Mouse (Mus musculus) layer of hippocampus, postnatal 36 days (tissue): ENCODE data around the gene Tas2r124. TPM values are rescaled to one million over a fixed set of nuclear protein-coding genes. Genes with fewer than 3 reads are reported as not detected.

Experiments used
- DNase-seq, 2 experiments: peaks; one replicate each; pipeline ENCODE4 v3.0.0; 2022
- total RNA-seq, 2 experiments: library from RNA; stranded (reverse); gene quantifications; 2 replicates each; pipeline ENCODE4 v1.2.3; 2021

Tas2r124 gene
- not detected for total RNA-seq

DNA sequence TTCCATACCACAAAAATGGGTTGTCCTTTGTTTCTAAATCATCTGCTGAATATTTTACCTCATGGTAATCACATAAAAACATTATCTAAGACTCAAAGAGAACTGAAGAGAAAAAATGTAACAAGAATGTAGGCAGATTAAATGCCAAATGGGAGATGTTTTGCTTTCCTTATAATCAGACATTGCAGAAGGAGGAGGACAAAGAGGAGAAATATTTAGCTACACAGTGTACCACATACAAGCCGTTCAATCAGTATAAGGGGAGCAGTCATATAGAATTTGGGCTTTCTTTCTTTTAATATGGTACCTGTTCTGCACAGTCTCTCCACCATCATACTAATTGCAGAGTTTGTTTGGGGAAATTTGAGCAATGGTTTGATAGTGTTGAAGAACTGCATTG lies at the start of gene Tas2r124:
TSS of gene Tas2r124 (plus strand) at position 301 of the 400 bp plus-strand sequence.
- no peak for DNase-seq

DNA sequence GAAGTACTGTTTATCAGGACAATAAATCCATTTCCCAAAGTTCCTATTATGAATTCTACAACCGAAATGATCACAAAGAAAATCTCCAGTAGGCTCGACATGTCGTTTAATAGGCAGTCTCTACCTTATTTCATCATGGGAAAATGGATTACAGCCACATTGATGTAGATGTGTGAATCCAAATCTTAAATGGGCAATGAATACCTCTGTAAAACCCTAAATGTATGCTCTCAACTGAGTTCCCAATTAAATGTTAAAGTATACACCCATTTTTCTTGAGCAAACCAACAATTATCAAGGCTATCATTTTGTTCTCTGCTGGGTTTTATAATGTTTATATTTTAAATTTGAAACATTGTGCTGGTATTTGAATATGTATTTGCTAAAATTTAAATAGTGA lies 42.7 kb upstream of the Tas2r124 start, which contains the start of gene Tas2r122:
TSS of gene Tas2r122 (minus strand) at position 101 of the 400 bp plus-strand sequence.
- no peak for DNase-seq

DNA sequence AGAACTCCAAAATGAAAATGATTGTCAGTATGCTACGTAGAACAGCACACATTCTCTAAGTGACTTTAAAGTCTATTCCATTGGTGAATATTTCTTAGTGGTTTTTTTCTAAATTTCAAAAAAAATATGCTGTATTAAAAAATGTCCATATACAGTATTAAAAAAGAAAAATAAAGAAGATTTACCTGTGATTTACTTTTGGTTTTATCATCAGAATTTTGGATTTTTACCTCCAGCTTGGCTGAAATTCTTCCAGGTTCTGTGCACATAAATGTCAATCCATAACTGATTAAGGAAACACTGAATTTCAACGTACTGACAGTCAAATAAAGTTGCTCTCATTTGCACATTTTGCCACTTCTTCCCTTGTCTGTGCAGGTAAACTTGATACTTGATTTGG lies 16.6 kb upstream of the Tas2r124 start, which contains the start of gene Tas2r115:
TSS of gene Tas2r115 (minus strand) at position 101 of the 400 bp plus-strand sequence.
- no peak for DNase-seq

DNA sequence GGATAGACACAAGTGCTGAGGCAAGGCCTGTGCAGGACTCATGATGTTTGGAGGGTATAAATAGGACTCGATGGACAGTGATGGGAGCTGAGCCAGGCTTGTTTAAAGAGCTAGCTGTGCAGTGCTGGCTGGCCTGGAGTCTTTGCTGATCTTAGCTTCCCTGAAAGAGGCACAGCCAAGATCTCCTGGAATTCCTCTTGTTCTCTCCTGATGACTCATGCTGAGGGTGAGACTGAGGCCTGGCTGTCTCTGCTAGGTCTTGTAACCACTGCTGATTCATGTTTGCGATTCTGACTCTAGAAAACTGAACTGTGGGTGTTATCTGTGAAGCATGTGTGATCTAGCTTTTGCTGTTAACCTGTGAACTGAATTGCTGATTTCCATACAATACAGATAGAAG lies 4.3 kb upstream of the Tas2r124 start:
- DNase-seq: no peak

DNA sequence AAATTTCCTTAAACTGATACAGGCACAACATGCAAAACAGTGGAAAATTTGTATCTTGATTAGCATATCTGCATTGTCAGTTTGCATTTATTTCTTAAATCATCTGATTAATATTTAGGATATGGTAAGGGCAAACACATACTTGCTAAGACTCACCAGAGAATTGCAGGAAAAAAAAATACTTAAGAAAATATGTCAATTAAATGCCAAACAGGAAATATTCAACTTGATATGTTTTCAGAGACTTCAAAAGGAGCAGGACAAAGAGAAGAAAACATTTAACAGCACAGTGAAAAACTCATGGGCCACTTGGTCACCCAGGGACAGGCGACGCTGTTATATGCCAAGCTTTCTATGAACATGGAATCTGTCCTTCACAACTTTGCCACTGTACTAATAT lies 7.3 kb downstream of the Tas2r124 start, which contains the start of gene Tas2r102:
TSS of gene Tas2r102 (plus strand) at position 301 of the 400 bp plus-strand sequence.
- no peak for DNase-seq

DNA sequence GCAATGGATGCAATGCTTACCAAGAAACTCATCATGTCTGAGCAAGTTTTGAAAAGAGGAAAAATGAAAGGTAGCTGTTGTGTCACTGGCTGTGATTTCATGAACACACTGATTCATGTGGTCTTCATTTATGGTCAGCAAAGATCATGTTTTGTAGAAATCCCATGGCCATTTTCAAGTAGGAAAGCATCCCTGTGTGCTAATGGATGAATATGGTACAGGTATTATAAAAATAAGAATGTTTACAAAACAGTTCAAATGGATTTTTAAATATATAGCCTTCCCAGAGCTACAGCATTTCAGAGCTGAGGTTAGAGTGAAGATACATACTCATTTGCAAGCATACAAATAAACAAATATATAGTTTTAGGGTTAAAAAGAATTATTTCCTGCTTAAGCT lies 23.5 kb downstream of the Tas2r124 start, which contains the start of gene Tas2r136:
TSS of gene Tas2r136 (minus strand) at position 101 of the 400 bp plus-strand sequence.
- no peak for DNase-seq

DNA sequence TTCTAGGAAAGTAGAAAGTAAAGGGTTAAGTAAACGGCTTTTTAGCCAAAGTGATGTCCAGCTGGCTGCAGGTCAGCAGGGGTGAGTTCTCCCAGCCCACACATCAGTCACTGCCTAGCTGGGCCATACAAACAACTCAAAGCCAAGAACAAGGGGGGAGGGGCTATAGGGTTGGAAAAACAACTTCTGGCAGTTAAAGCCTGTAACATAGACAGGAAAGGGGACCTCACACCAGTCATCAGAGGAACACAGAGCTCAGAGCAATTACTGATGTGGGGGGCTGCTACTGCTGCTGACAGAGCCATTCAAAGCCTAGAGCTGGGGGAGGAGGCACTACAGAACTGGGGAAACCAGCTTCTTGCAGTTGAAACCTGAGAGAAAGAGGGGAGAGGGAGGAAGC lies 40.9 kb downstream of the Tas2r124 start:
- DNase-seq: no peak

DNA sequence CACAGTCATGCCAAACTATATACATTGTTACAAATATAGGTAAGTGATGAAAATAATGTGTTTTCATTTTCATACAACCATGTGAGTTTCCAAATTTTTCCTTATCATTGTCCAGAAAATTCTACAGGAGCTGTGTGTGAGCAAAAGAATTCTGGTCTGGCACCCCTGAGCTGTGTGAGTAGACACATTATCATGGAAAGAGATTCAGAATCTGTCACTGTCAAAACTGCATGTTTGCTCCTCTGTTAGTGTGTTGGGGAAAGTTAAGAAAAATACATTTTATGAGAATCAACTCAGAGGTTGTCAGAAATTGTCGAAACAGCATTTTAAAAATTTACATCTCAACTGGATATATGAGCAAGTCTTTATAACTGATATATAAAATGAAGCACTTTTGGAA lies 48.0 kb downstream of the Tas2r124 start, which contains the start of gene Tas2r117:
TSS of gene Tas2r117 (plus strand) at position 301 of the 400 bp plus-strand sequence.
- DNase-seq: no peak

Other genes starting within 250 kb of the Tas2r124 start
- gene Prh1, start 184.9 kb upstream of the Tas2r124 start, total RNA-seq: not detected
- gene Prp2, start 158.8 kb upstream of the Tas2r124 start, total RNA-seq: not detected
- not detected for gene A630073D07Rik, start 103.2 kb upstream of the Tas2r124 start, total RNA-seq
- gene Tas2r120, start 97.8 kb upstream of the Tas2r124 start, total RNA-seq: not detected
- gene Tas2r121, start 53.7 kb upstream of the Tas2r124 start, total RNA-seq: not detected
- not detected for gene Tas2r122, start 42.8 kb upstream of the Tas2r124 start, total RNA-seq
- not detected for gene Tas2r115, start 16.7 kb upstream of the Tas2r124 start, total RNA-seq
- not detected for gene Tas2r102, start 7.4 kb downstream of the Tas2r124 start, total RNA-seq
- gene Tas2r136, start 23.4 kb downstream of the Tas2r124 start, total RNA-seq: not detected
- not detected for gene Tas2r117, start 48.1 kb downstream of the Tas2r124 start, total RNA-seq
- not detected for gene Tas2r123, start 92.4 kb downstream of the Tas2r124 start, total RNA-seq
- not detected for gene Tas2r116, start 100.7 kb downstream of the Tas2r124 start, total RNA-seq
- gene Tas2r110, start 113.3 kb downstream of the Tas2r124 start, total RNA-seq: not detected
- gene Tas2r113, start 138.3 kb downstream of the Tas2r124 start, total RNA-seq: not detected
- gene Tas2r125, start 154.9 kb downstream of the Tas2r124 start, total RNA-seq: not detected
- gene Tas2r129, start 196.4 kb downstream of the Tas2r124 start, total RNA-seq: not detected
- gene Tas2r131, start 203.2 kb downstream of the Tas2r124 start, total RNA-seq: not detected
- gene Tas2r109, start 226.2 kb downstream of the Tas2r124 start, total RNA-seq: not detected